Mouse (Mus musculus) heart, embryonic 16.5 days (tissue): ENCODE results near the gene Saysd1. TPM values are rescaled to one million over a fixed set of nuclear protein-coding genes. Genes with fewer than 3 reads are reported as not detected.

ENCODE experiments used
- ATAC-seq: fragments of 200-750 bp; cut with Nextera tagmentation; replicated peaks from 2 replicates; pipeline ENCODE4 v1.8.0; 2017; ENCODE audit warnings: moderate number of reproducible peaks; ENCODE audit not compliant: insufficient read depth, low FRiP score; ENCODE audit errors: extremely low read depth
- H3K27ac ChIP-seq: fragments of 300-500 bp; sonication (generic); 2 replicates; pipeline ENCODE4 v1.5.1; 2014; ENCODE audit warnings: mild to moderate bottlenecking, low read length, control low read depth, moderate library complexity
- H3K27me3 ChIP-seq: fragments of 300-500 bp; sonication (generic); 2 replicates; pipeline ENCODE4 v1.6.1; 2014; ENCODE audit warnings: low read length, mixed read lengths; ENCODE audit not compliant: control insufficient read depth, insufficient read depth
- H3K36me3 ChIP-seq: fragments of 300-500 bp; sonication (generic); 2 replicates; pipeline ENCODE4 v1.6.1; 2014; ENCODE audit not compliant: control insufficient read depth, insufficient read depth
- H3K4me1 ChIP-seq: fragments of 300-500 bp; sonication (generic); 2 replicates; pipeline ENCODE4 v1.6.1; 2014; ENCODE audit warnings: low read length, mixed read lengths; ENCODE audit not compliant: control insufficient read depth, insufficient read depth
- H3K4me2 ChIP-seq: fragments of 300-500 bp; sonication (generic); 2 replicates; pipeline ENCODE4 v1.6.1; 2014; ENCODE audit warnings: low read depth, mild to moderate bottlenecking, control low read depth, low read length
- H3K4me3 ChIP-seq: fragments of 300-500 bp; sonication (generic); 2 replicates; pipeline ENCODE4 v1.5.1; 2014; ENCODE audit warnings: mild to moderate bottlenecking, control low read depth, low read length
- H3K9ac ChIP-seq: fragments of 300-500 bp; sonication (generic); 2 replicates; pipeline ENCODE4 v1.6.1; 2014; ENCODE audit warnings: low read length, control low read depth
- H3K9me3 ChIP-seq: fragments of 300-500 bp; sonication (generic); replicated peaks from 2 replicates; pipeline ENCODE4 v1.6.1; 2016; ENCODE audit warnings: low read length; ENCODE audit not compliant: control insufficient read depth
- WGBS: fragments of 180-500 bp; shearing (Covaris S2); extraction: QIAGEN DNeasy Blood & Tissue Kit; methylation state at CpG from one replicate; pipeline ENCODE4 v1.1.7; 2014; 5-methylcytosine and 5-hydroxymethylcytosine counted together
- polyA plus RNA-seq: library from polyadenylated mRNA; unstranded; fragments of >200 nt; fragmentation: Nextera tagmentation; extraction: Ambion mirVana; gene quantifications from 2 replicates; pipeline ENCODE4 v1.2.1, GENCODE M21; 2015

Saysd1 gene
- polyA plus RNA-seq, 1 experiment from 2014 or later: 9.1 TPM

- H3K9me3 ChIP-seq: no peaks in the 10 kb centered on the region
- no peaks in the 10 kb centered on the region for H3K27me3 ChIP-seq
- H3K27ac ChIP-seq: no peak overlapping the region
- H3K4me3 ChIP-seq: no peak overlapping the region
- 41% methylated on average over 6 of the region's 6 CpGs for WGBS
- H3K4me2 ChIP-seq: no peak overlapping the region
- H3K4me1 ChIP-seq: 0 out of 2 replicates have a peak, but pooled peaks cover 2% of the 10 kb centered on the region
- no peaks in the 10 kb centered on the region for H3K36me3 ChIP-seq
- no peak for ATAC-seq
- H3K9ac ChIP-seq: no peak overlapping the region
These were observed 32.1 kb downstream of the Saysd1 start for GRCm38 (mm10) chr14:20106271-20106670.

GRCm38 (mm10) chr14:20103207-20103606, 35.1 kb downstream of the Saysd1 start:
- Histone ChIP-seq H3K27me3 (no peaks in the 10 kb centered on the region), H3K4me2 (no peak overlapping the region), H3K4me1 (0 out of 2 replicates have a peak, but pooled peaks cover 2% of the 10 kb centered on the region), H3K9me3 (no peaks in the 10 kb centered on the region), H3K36me3 (no peaks in the 10 kb centered on the region), H3K4me3 (no peak overlapping the region), H3K27ac (no peak overlapping the region), H3K9ac (no peak overlapping the region)
- 38% methylated on average over 4 of the region's 4 CpGs for WGBS
- ATAC-seq: no peak; the same call in 1 of the 2 replicates

GRCm38 (mm10) chr14:20098061-20098460, 40.3 kb downstream of the Saysd1 start:
- H3K9ac ChIP-seq: no peak overlapping the region
- H3K9me3 ChIP-seq: no peaks in the 10 kb centered on the region
- no peaks in the 10 kb centered on the region for H3K27me3 ChIP-seq
- 0 out of 2 replicates have a peak, but pooled peaks cover 2% of the 10 kb centered on the region for H3K4me1 ChIP-seq
- H3K4me3 ChIP-seq: no peak overlapping the region
- H3K4me2 ChIP-seq: no peak overlapping the region
- no peaks in the 10 kb centered on the region for H3K36me3 ChIP-seq
- ATAC-seq: peak; percentile 52; the same call in 1 of the 2 replicates
- 26% methylated on average over 5 of the region's 5 CpGs for WGBS
- no peak overlapping the region for H3K27ac ChIP-seq

GRCm38 (mm10) chr14:20094942-20095341, 43.4 kb downstream of the Saysd1 start:
- Histone ChIP-seq H3K9me3 (no peaks in the 10 kb centered on the region), H3K4me2 (no peak overlapping the region), H3K9ac (no peak overlapping the region), H3K4me3 (no peak overlapping the region), H3K27ac (no peak overlapping the region), H3K4me1 (no peaks in the 10 kb centered on the region), H3K36me3 (no peaks in the 10 kb centered on the region), H3K27me3 (no peaks in the 10 kb centered on the region)
- ATAC-seq: no peak
- WGBS: 49% methylated on average over 5 of the region's 5 CpGs

- Histone ChIP-seq H3K9me3 (no peaks in the 10 kb centered on the region), H3K4me1 (no peaks in the 10 kb centered on the region), H3K27me3 (no peaks in the 10 kb centered on the region), H3K27ac (no peak overlapping the region), H3K4me2 (no peak overlapping the region), H3K9ac (no peak overlapping the region), H3K36me3 (no peaks in the 10 kb centered on the region), H3K4me3 (no peak overlapping the region)
- 15% methylated on average over 7 of the region's 7 CpGs for WGBS
- no peak for ATAC-seq
These were observed 44.8 kb downstream of the Saysd1 start for GRCm38 (mm10) chr14:20093493-20093892.

GRCm38 (mm10) chr14:20084335-20084734, 54.0 kb downstream of the Saysd1 start:
- Histone ChIP-seq H3K27me3 (no peaks in the 10 kb centered on the region), H3K4me2 (no peak overlapping the region), H3K36me3 (0 out of 2 replicates have a peak, but pooled peaks cover 3% of the 10 kb centered on the region), H3K4me3 (no peak overlapping the region), H3K9me3 (no peaks in the 10 kb centered on the region), H3K9ac (no peak overlapping the region), H3K4me1 (peaks cover 5% of the 10 kb centered on the region), H3K27ac (no peak overlapping the region)
- ATAC-seq: no peak

GRCm38 (mm10) chr14:20082536-20083325, 55.6 kb downstream of the Saysd1 start:
- 1% methylated on average over 56 of the region's 56 CpGs for WGBS
- H3K9ac ChIP-seq: peak overlapping the region; percentile 85
- H3K9me3 ChIP-seq: no peaks in the 10 kb centered on the region
- H3K27ac ChIP-seq: peak overlapping the region; percentile 92
- H3K4me2 ChIP-seq: peak overlapping the region; percentile 74
- H3K4me1 ChIP-seq: peaks cover 5% of the 10 kb centered on the region
- H3K27me3 ChIP-seq: no peaks in the 10 kb centered on the region
- peak; percentile 97 for ATAC-seq
- H3K4me3 ChIP-seq: peak overlapping the region; percentile 67
- H3K36me3 ChIP-seq: 0 out of 2 replicates have a peak, but pooled peaks cover 3% of the 10 kb centered on the region

GRCm38 (mm10) chr14:20081937-20082533, 56.3 kb downstream of the Saysd1 start:
- Histone ChIP-seq H3K27ac (peak overlapping the region; percentile 92), H3K4me1 (peaks cover 5% of the 10 kb centered on the region), H3K9ac (peak overlapping the region; percentile 85), H3K27me3 (no peaks in the 10 kb centered on the region), H3K9me3 (no peaks in the 10 kb centered on the region), H3K4me2 (peak overlapping the region; percentile 74), H3K4me3 (peak overlapping the region; percentile 67), H3K36me3 (0 out of 2 replicates have a peak, but pooled peaks cover 5% of the 10 kb centered on the region)
- ATAC-seq: no peak
- 56% methylated on average over 5 of the region's 5 CpGs for WGBS

GRCm38 (mm10) chr14:20081084-20081483, 57.2 kb downstream of the Saysd1 start:
- Histone ChIP-seq H3K9me3 (no peaks in the 10 kb centered on the region), H3K4me3 (no peak overlapping the region), H3K4me2 (no peak overlapping the region), H3K4me1 (peaks cover 5% of the 10 kb centered on the region), H3K27me3 (no peaks in the 10 kb centered on the region), H3K27ac (no peak overlapping the region), H3K9ac (no peak overlapping the region), H3K36me3 (0 out of 2 replicates have a peak, but pooled peaks cover 7% of the 10 kb centered on the region)
- 89% methylated on average over 1 of the region's 1 CpGs for WGBS
- no peak for ATAC-seq
